Mouse (Mus musculus) stomach, postnatal 0 days (tissue): Measurements from ENCODE around the gene Anxa8. TPM values are rescaled to one million over a fixed set of nuclear protein-coding genes. Genes with fewer than 3 reads are reported as not detected.

Experiments used
- ATAC-seq: fragments of 200-750 bp; cut with Nextera tagmentation; 2 replicates; pipeline ENCODE4 v1.8.0; 2017; ENCODE audit not compliant: low FRiP score, low TSS enrichment
- DNase-seq: peaks from one replicate; pipeline ENCODE4 v3.0.0-alpha.2; 2016; ENCODE audit warnings: low spot score
- H3K27ac ChIP-seq: fragments of 300-500 bp; sonication (generic); replicated peaks from 2 replicates; pipeline ENCODE4 v1.5.1; 2014; ENCODE audit warnings: mild to moderate bottlenecking, control low read depth
- H3K27me3 ChIP-seq: fragments of 300-500 bp; sonication (generic); 2 replicates; pipeline ENCODE4 v1.6.1; 2014; ENCODE audit warnings: low read length; ENCODE audit not compliant: control insufficient read depth, insufficient read depth
- H3K36me3 ChIP-seq: fragments of 300-500 bp; sonication (generic); 2 replicates; pipeline ENCODE4 v1.6.1; 2014; ENCODE audit warnings: low read length, mixed read lengths; ENCODE audit not compliant: control insufficient read depth, insufficient read depth
- H3K4me1 ChIP-seq: fragments of 300-500 bp; sonication (generic); replicated peaks from 2 replicates; pipeline ENCODE4 v1.6.1; 2014; ENCODE audit warnings: antibody characterized with exemption; ENCODE audit not compliant: control insufficient read depth, insufficient read depth
- H3K4me2 ChIP-seq: fragments of 300-500 bp; sonication (generic); replicated peaks from 2 replicates; pipeline ENCODE4 v1.6.1; 2014; ENCODE audit warnings: low read depth, mild to moderate bottlenecking, control low read depth, moderate library complexity
- H3K4me3 ChIP-seq: fragments of 300-500 bp; sonication (generic); 2 replicates; pipeline ENCODE4 v1.5.1; 2014; ENCODE audit warnings: low read depth, low read length, control low read depth
- H3K9ac ChIP-seq: fragments of 300-500 bp; sonication (generic); 2 replicates; pipeline ENCODE4 v1.6.1; 2014; ENCODE audit warnings: mild to moderate bottlenecking, low read length, control low read depth, mixed read lengths
- H3K9me3 ChIP-seq: fragments of 300-500 bp; sonication (generic); 2 replicates; pipeline ENCODE4 v1.6.1; 2016; ENCODE audit warnings: low read length; ENCODE audit not compliant: control insufficient read depth
- CTCF ChIP-seq: IDR thresholded peaks from 2 replicates; pipeline ENCODE4 v1.5.1; 2016; ENCODE audit warnings: antibody characterized with exemption, low read depth, mild to moderate bottlenecking, moderate library complexity
- EP300 ChIP-seq: optimal IDR thresholded peaks from 2 replicates; pipeline ENCODE3; 2016; ENCODE audit warnings: antibody characterized with exemption
- WGBS: fragments of 180-500 bp; shearing (Covaris S2); extraction: QIAGEN DNeasy Blood & Tissue Kit; methylation state at CpG from one replicate; pipeline ENCODE4 v1.1.7; 2014; 5-methylcytosine and 5-hydroxymethylcytosine counted together
- polyA plus RNA-seq: library from polyadenylated mRNA; unstranded; fragments of >200 nt; fragmentation: Nextera tagmentation; extraction: Ambion mirVana; gene quantifications from 2 replicates; pipeline ENCODE4 v1.2.1, GENCODE M21; 2015

Gene Anxa8
- polyA plus RNA-seq, 1 experiment from 2014 or later, result 65.7 TPM

GRCm38 (mm10) chr14:34104892-34105291 lies 19.1 kb downstream of the Anxa8 start:
- peak; percentile 69 for ATAC-seq
- no peaks in the 10 kb centered on the region for H3K27me3 ChIP-seq
- no peaks in the 10 kb centered on the region for H3K36me3 ChIP-seq
- 17% methylated on average over 8 of the region's 8 CpGs for WGBS
- no peaks in the 10 kb centered on the region for H3K9me3 ChIP-seq
- peaks cover 3% of the 10 kb centered on the region; the same call in 1 of the 2 replicates for H3K4me1 ChIP-seq
- H3K27ac ChIP-seq, result no peak overlapping the region
- H3K9ac ChIP-seq, result no peak overlapping the region
- DNase-seq, result peak; percentile 76
- TF ChIP-seq EP300 (no peak), CTCF (peak; percentile 88)
- no peak overlapping the region for H3K4me2 ChIP-seq
- H3K4me3 ChIP-seq, result no peak overlapping the region

GRCm38 (mm10) chr14:34106389-34107062 lies 20.7 kb downstream of the Anxa8 start:
- DNase-seq, result peak; percentile 65

GRCm38 (mm10) chr14:34107594-34107993 lies 21.8 kb downstream of the Anxa8 start:
- ATAC-seq (no peak), DNase-seq (no peak)
- WGBS, result 71% methylated on average over 4 of the region's 4 CpGs
- no peaks in the 10 kb centered on the region for H3K9me3 ChIP-seq
- no peaks in the 10 kb centered on the region for H3K27me3 ChIP-seq
- no peaks in the 10 kb centered on the region for H3K36me3 ChIP-seq
- no peak overlapping the region for H3K4me3 ChIP-seq
- no peak overlapping the region for H3K4me2 ChIP-seq
- H3K4me1 ChIP-seq, result peaks cover under 1% of the 10 kb centered on the region; the same call in 1 of the 2 replicates
- H3K27ac ChIP-seq, result no peak overlapping the region
- H3K9ac ChIP-seq, result no peak overlapping the region
- TF ChIP-seq EP300, result no peak
- no peak for TF ChIP-seq CTCF

More at GRCm38 (mm10) chr14:34106389-34107062, 20.7 kb downstream of the Anxa8 start:
- no peaks in the 10 kb centered on the region for H3K27me3 ChIP-seq
- TF ChIP-seq CTCF (peak; percentile 77), EP300 (no peak)
- ATAC-seq, result no peak
- H3K9me3 ChIP-seq, result no peaks in the 10 kb centered on the region
- no peak overlapping the region for H3K27ac ChIP-seq
- 54% methylated on average over 12 of the region's 12 CpGs for WGBS
- H3K9ac ChIP-seq, result no peak overlapping the region
- H3K4me2 ChIP-seq, result no peak overlapping the region
- H3K4me1 ChIP-seq, result peaks cover 3% of the 10 kb centered on the region; the same call in 1 of the 2 replicates
- no peaks in the 10 kb centered on the region for H3K36me3 ChIP-seq
- no peak overlapping the region for H3K4me3 ChIP-seq

GRCm38 (mm10) chr14:34114311-34114710 lies 28.5 kb downstream of the Anxa8 start:
- H3K4me2 ChIP-seq, result no peak overlapping the region
- DNase-seq (no peak), ATAC-seq (no peak)
- H3K36me3 ChIP-seq, result no peaks in the 10 kb centered on the region
- no peaks in the 10 kb centered on the region for H3K9me3 ChIP-seq
- TF ChIP-seq EP300 (no peak), CTCF (no peak)
- H3K4me1 ChIP-seq, result no peaks in the 10 kb centered on the region
- no peak overlapping the region for H3K9ac ChIP-seq
- H3K4me3 ChIP-seq, result no peak overlapping the region
- no peaks in the 10 kb centered on the region for H3K27me3 ChIP-seq
- no peak overlapping the region for H3K27ac ChIP-seq
- 81% methylated on average over 4 of the region's 4 CpGs for WGBS

GRCm38 (mm10) chr14:34119046-34119723 lies 33.4 kb downstream of the Anxa8 start:
- no peaks in the 10 kb centered on the region for H3K27me3 ChIP-seq
- H3K9ac ChIP-seq, result no peak overlapping the region
- no peaks in the 10 kb centered on the region for H3K4me1 ChIP-seq
- DNase-seq (no peak), ATAC-seq (no peak)
- WGBS, result 71% methylated on average over 7 of the region's 7 CpGs
- no peaks in the 10 kb centered on the region for H3K9me3 ChIP-seq
- no peak overlapping the region for H3K4me3 ChIP-seq
- TF ChIP-seq CTCF (no peak), EP300 (no peak)
- no peak overlapping the region for H3K27ac ChIP-seq
- H3K36me3 ChIP-seq, result no peaks in the 10 kb centered on the region
- H3K4me2 ChIP-seq, result no peak overlapping the region
